Mouse (Mus musculus) embryo, embryonic 9.5 days (tissue): ENCODE measurements around the gene Gm49405.
"Not testable (repeated sequence)": the region's sequence is repeated elsewhere in the genome, so short reads cannot be mapped to it uniquely, and the experiment has no call there.

Experiments used
- DNase-seq: peaks from one replicate; pipeline ENCODE4 v3.0.0-alpha.2; 2017; ENCODE audit errors: extremely low spot score

The Gm49405 gene

DNA sequence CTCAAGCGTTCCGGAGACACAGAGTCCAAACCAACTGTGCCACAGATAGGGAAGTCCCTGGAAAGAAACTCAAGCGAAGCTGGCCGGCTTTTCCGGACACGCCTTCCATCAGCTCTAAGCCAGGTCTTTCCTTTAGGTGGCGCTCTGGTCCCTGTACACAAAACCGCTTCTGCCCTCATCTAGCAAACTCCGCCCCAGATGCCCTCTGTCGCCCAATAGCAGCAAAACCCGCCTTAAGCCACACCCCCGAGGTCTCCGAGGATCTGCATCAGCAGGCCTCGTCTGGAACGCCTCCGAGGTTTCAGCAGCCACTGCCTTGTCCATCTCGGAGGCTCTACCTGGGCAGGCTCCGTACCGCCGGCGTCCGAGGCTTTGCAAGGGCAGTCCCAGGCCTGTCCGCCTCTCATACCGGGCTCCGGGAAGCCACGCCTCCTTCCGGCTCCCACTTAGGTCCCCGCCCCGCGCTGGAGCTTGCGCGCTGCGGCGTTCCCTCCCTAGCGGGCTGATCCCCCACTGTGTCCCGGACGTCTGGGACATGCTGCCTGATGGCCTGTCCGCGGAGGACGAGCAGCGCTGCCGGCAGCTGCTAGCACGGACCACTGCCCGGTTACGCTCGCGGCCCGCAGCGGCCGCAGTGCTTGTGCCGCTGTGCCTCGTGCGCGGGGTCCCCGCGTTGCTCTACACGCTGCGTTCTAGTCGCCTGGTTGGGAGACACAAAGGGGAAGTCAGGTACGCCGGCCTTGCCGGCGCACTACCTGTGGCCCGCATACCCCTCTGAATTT is at the start of gene Gm49405, which contains the start of gene Nudt8:
Gene Gm49405, plus strand, starts transcription at position 508 of the 782 bp plus-strand sequence.
Gene Nudt8, plus strand, starts transcription at position 462 of the 782 bp plus-strand sequence.
- peak; percentile 99 for DNase-seq

DNA sequence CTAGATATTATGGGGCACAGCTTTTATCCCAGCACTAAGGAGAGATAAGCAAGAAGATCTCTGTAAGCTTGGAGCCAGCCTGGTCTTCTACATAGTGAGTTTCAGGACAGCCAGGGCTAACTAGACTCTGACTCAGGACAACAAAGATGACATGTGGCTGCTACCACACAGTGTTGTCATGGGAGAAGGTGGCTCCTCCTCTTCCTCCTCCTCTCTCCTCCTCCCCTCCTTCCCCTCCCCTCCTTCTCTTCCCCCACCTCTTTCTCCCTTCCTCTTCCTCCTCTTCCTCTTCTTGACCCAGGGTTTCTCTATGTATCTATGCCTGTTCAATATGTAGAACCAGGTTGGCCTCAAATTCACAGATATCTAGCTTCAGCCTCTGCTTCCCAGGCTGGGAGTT is 49.0 kb upstream of the Gm49405 start:
- DNase-seq = no peak

DNA sequence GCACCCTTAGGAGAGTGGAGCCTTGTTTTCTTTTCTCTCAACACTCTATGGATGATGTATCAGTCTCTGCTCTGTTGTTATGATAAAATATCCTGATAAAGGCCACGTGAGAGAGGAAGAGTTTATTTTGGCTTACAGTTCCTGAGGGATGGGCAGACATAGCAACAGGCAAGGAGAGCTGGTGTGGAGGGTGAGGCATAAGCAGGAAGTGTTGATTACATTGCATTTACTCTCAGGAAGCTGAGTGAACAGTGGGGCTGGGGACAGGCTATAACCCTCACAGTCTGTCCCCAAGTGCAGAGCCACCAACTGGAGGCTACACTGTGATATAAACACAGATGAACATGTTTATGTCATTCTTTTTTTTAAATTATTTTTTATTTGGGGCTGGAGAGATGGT is 48.3 kb upstream of the Gm49405 start:
- no peak for DNase-seq

DNA sequence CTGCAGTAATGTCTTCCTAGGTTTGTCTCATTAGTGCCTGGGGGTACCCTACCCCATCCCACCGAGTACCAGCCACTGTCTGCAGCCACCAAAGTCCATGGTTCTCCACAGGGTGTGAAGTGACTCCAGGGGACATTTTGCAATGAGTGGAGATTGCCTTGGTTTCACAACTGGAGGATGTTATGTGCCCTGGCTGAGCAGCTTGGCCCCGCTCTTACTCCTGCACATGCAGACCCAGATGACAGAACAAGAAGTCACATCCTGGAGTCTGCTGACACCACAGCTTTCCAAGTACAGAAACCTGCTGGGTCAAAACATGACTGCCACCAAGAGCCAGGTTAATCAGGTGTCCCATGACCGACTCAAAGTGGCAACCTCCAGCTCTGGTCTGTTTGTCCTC is 45.4 kb upstream of the Gm49405 start:
- no peak for DNase-seq

DNA sequence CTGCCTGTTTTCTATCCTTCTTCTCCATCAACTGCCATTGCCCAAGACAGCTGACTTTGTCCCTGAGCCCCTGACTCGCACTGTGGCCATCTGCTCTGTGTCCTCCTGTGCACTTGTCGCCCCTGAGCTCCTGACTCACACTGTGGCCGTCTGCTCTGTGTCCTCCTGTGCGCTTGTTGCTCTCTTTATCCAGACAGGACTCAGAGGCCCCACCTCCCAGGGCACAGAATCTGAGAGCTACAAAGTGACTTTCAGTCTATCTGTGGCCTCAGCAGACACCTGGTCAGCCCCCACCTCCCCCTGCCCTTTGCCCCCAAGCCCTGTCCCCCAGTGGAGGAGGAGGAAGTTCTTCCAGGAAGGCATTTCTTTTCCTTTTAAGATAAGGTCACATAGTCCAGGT is 44.6 kb upstream of the Gm49405 start:
- no peak for DNase-seq

DNA sequence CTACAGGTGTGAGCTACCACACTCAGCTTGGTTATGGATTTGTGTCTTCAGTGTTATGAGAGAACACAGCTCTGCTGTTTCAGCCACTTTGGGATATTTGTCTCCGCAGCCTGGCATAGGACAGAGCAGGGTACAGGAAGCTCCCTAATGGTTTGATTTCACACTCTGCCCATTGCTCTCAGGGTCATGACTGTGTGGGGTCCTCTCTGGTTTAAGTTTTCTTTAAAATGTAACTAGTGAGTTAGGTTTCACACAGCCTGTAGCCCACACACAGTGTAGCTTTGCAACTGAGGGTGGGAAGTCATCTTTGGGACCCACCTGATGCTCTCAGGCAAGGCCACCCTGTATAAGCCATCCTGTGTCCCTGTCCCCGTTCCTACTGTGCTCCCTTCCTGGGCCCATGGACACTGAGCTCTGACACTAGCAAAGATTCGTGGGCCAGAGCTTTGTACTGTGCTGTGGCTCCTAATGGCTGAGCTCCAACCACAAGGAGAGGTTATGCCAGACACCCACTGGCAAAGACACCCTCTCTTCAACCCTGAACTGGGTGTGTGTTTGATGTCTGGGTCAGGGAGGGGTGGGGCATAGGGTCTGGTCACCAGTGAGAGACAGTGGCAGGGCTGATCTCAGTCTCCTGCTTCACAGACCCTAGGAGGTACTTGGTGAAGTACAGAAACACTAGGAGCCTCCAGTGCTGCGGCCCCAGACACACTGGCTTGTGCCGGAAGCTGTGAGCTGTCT is 43.0 kb upstream of the Gm49405 start:
- DNase-seq = not testable (repeated sequence)

DNA sequence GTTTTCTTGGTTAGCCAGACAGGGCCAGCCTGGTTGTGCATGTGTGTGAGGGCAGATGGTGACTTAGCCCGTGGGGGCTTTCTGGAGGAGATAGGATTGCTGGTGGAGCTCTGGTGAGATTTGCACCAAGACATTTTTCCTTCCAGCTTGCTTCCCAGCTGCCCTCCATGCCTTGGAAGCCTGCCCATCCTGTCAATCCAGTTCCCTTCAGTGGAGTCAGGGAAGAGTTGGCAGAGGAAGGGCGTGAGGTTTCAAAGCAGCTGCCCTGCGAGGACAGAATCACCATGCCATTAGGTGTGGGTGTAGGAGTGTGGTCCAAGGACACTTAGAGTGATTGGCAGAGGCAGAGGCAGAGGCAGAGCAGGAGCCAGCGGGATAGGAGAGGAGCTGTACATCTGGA is 42.0 kb upstream of the Gm49405 start, which contains the start of gene Aldh3b3:
Gene Aldh3b3, plus strand, starts transcription at position 176 of the 400 bp plus-strand sequence.
- DNase-seq = no peak

DNA sequence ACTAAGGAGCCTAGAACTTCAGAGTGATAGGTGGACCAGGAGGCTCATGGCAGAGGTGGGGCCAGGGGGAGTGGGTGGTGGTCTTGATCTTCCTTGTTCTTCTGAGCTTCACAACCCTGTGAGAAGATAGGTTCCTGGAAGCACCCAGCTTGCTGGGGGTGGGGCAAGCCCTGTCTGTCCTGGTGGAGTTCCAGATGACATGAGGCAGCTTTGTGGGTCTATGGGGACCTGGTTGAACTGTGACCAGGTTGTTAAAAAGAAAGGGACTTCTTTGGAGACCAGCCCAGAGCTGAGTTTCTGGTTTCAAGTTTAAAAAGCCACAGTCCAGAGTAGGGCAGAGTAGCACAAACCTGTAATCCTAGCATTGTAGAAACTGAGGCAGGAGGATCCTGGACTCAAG is 41.4 kb upstream of the Gm49405 start:
- no peak for DNase-seq

DNA sequence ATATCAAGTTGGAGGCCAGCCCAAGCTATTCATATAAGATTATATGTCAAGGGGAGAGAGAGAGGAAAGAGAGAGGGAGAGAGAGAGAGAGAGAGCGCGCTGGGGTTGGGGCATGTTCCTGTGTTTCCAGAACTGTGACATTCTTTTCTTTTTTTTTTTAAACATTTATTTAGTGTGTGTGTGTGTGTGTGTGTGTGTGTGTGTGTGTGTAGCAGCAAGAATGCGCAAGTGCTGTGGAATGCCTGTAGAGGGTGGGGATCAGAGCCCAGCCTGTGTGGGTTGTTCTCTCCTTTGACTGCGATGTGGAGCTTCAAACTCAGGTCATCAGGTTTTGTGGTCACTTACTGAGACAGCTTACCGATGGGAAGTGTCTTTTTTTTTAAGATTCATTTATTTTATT is 40.2 kb upstream of the Gm49405 start:
- DNase-seq = no peak

DNA sequence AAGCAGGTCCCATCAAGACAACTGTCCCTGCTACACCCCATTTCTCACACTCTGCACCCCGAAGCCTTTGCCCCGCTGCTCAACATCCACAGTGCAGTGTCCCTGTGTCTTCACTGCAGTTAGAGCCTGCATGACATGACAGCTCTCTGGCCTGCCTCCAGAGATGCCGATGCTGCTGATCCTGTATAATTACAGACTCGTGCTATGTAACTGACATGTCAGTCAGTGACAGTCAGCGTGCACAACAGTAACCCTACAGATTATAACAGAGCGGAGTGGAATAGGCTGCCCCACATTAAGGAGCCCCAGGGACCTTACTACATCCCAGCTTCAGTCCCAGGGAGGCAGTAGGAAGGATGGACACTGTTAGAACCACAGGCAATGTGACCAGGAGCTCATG is 38.6 kb upstream of the Gm49405 start:
- DNase-seq = not testable (repeated sequence)

DNA sequence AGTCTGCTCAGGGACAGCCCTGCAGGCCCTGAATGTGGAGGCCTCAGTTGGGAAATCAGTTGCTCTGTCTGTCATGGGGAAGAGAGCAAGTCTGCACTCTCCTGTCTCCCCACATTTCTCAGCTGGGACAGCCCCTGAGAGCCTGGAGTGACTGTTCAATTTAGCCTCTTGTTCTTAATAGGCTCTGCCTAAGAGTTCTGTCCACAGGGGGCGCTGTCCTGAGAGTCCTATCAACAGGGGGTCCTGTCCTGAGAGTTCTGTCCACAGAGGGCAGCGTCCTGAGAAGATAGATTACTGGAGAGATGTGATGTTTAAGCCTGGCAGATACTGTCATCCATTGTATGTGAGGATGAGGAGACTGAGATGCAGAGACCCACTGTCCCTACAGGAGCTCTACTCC is 38.0 kb upstream of the Gm49405 start:
- DNase-seq = no peak

DNA sequence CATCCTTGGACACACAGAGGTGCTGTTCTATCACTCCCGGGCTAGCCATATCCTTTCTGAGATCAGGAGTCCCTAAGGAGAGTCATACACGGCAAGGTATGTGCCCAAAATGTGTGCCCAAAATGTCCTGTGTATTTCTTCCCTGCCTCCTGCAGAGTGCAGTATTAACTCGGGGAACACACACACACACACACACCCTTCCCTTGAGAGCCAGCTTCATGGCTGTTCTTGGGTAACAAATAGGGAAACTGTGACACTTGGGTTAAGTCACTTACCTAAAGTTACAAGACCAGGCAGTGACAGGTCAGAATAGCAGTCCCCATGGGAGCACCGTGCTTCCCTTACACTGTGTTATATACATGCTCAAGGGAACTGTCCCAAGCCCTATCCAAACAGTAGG is 36.4 kb upstream of the Gm49405 start:
- DNase-seq = no peak

DNA sequence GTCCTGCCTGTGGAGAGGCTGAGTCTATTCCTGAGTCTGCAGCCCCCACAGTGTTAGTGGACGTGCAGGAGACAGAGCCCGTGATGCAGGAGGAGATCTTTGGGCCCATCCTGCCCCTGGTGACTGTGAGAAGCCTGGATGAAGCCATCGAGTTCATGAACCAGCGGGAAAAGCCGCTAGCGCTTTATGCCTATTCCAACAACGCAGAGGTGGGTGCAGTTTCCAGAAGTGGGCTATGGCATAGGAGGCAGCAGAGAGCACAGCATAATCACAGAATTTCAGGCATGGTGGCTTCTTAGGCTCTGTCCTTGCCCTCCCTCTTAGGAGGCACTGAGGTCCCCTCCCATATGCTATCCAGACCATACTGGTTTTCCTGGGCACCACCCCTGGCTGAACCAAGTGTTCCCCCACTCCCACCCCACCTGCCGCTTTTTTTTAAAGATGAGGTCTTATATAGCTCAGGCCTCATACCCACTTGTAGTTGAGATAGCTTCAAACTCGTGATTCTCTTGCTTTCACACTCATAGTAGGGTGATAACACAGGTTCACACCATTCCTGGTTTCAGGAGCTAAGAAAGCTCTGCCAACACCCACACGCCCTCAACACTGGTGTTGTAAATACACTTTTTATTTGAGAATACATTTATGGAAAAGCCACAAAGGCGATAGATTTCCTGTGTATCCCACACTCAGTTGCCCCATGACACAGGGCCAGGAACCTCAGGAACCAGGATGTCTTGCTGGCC is 33.9 kb upstream of the Gm49405 start:
- no peak for DNase-seq

DNA sequence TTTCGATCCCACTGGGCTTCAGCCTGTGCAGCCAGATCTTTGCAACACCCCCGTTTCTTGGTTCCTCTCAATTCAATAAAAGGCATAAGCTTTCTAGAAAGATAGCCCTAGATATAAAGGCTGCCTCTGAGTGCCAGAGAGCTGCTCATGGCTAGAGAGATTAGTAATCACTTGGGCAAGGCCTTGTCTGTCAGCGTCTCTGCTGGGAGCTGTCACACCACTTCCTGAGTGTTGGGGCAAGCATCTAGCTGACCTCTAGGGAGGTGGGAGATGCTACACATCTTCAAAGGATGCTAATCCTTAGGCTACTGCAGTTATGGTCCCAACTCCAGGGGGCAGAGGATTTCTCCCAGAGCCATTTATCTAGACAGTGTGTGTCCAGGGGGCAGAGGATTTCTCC is 33.2 kb upstream of the Gm49405 start:
- DNase-seq = no peak

DNA sequence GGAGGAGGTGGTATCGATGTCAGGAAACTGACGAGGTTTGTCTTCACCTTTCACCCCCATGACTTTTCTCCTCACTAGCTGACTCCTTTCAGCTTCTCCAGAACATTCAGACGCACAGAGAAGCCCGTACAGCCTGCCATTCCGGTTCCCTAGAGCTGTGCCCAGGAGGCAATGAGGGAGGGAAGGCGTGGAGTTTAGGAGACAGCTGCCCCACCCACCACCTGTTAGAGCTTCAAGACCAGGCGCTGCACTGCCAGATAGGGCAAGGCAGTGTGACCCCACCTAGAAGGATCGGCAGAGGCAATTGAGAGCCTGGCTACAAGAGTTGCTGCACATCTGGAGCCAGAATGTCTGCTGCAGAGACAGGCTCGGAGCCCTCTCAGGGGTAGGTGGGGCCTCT is 28.2 kb upstream of the Gm49405 start, which contains the start of gene Aldh3b2:
Gene Aldh3b2, plus strand, starts transcription at position 100 of the 400 bp plus-strand sequence.
- no peak for DNase-seq

DNA sequence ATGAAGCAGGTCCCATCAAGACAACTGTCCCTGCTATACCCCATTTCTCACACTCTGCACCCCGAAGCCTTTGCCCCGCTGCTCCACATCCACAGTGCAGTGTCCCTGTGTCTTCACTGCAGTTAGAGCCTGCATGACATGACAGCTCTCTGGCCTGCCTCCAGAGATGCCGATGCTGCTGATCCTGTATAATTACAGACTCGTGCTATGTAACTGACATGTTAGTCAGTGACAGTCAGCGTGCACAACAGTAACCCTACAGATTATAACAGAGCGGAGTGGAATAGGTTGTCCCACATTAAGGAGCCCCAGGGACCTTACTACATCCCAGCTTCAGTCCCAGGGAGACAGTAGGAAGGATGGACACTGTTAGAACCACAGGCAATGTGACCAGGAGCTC is 25.8 kb upstream of the Gm49405 start:
- not testable (repeated sequence) for DNase-seq

DNA sequence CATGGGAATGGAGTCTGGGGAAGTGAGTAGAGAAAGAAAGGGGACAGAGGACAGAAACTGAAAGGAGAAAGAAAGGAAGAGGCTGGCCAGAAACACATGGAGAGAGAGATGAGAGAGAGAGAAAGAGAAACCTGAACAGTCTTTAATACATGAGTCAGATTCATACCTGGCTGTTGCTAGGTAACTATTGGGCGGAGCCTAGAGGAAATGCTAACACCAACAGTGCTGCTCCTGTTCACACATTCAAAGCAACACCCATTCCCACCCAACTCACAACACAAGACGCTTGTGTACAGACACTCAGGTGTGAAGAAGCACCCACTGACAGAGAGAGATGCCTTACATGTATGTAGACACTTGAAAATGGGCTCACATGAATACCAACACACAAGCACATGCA is 24.6 kb upstream of the Gm49405 start:
- no peak for DNase-seq

DNA sequence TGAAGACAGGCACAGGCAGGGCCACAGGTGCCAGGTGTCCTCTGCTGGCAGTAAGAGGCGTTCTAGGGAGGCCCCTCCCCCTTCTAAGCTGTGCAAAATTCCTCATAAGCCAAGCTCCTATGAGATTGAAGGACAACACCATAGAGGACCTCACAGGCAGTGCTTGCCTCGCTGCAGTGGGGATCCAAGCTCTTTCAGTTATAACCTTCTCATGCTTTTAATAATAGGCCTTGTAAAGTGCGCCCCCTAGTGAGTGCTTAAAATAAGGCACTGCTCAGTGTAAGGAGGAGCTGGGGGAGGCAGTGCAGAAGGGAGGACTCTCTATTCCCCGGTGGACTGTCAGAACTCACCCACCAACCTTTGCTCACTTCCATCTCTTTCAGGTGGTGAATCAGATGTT is 20.1 kb upstream of the Gm49405 start:
- peak; percentile 83 for DNase-seq

DNA sequence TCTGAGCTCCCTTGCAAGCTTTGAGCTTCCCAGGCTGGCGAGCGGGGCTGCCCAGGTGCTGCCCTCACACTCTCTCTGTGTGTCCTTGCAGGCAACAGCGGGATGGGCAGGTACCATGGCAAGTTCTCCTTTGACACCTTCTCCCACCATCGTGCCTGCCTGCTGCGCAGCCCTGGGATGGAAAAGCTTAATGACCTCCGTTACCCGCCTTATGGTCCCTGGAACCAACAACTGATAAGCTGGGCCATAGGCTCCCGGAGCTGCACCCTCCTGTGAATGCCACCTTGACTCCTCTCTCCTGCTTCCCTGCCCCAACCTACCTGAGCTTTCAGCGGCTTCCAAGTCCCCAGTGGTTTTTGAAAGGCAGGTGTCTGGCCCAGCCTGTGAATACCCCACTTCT is 19.5 kb upstream of the Gm49405 start:
- DNase-seq = no peak

DNA sequence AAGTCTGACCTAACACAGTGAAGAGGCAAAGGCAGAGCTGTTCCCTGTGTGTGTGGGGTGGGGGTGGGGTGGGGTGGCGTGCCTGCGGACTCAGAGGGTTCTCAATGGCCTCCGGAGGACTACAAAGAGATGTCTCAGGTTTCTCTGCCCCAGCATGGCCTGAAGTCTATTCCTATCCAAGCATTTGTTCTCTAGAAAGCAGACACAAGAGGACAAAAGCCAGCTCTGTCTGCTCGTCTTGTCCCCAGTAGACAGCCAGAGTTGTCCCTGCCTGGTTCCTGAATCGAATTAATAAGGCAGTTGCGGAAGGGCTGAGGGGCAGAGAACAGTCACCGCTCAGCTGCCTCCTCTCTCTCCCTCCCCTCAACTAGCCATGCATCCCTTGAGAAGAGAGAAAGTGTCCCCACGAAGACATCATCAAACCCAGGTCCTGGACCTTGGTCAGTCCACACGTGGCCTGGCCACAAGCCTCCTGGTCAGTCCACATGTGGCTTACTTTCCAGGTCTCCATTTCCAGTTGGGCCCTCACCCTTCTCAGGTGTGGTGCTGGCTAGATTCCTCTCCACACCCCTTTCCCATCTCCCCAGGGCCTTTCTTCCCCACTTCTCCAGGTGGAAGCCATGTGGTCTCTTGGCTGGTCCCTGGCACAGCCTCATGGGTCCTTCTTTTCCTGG is 16.8 kb upstream of the Gm49405 start:
- DNase-seq = no peak

DNA sequence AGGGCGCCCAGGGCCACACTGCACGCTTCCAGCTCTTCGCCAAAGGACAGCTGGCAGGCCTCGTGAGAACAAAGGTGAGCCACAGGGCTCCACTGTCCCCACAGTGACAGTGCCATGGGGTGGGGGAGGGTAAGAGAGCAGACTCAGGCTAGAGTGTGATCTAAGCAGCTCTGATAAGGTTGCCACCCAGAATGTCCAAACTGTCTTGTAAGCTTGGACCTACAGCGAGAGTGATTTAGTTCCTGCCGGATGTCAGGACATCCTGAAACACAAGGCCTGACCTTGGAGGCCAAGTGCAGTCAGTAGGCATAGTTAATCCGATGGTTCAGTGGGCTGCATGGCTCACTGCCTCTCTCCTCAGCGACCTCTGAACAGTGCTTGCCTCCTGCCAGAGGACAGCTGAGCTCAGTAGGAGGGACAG is 15.2 kb upstream of the Gm49405 start:
- DNase-seq = peak; percentile 45

DNA sequence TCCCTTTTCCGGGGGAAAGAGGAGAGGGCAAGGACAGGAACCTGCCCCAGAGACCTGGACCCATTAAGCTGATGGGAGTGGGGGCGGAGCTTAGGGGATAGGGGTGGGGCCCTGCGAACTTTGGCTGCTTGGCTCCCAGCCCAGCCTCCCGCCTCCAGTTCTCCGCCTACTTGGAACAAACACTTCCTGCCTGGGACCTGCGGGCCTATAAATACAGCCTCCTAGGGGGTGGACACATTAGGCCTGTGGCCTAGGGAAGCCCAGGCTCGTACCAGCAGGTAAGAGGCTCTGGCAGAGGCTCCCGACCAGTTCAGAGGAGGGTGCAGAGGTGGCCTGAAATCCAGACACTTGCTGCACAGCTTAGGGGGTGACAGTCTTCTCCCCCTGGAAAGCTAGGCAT is 14.1 kb upstream of the Gm49405 start, which contains the start of gene Acy3:
Gene Acy3, plus strand, starts transcription at position 237 of the 400 bp plus-strand sequence.
- peak; percentile 56 for DNase-seq
